Mouse (Mus musculus) megakaryocyte-erythroid progenitor cell, adult 5-6 weeks (primary cell): ENCODE data around the gene Tifa. TPM values are rescaled to one million over a fixed set of nuclear protein-coding genes. Genes with fewer than 3 reads are reported as not detected.

ENCODE experiments used
- ATAC-seq: replicated peaks from 2 replicates; pipeline ENCODE4 v1.8.0; 2016; ENCODE audit warnings: mild to moderate bottlenecking, inconsistent platforms; ENCODE audit not compliant: severe bottlenecking, poor library complexity, low FRiP score, low TSS enrichment
- total RNA-seq, 2 experiments: library from RNA; stranded (forward) in 1 of 2; stranded (reverse) in 1 of 2; fragments of 200-1000, 215-1000 nt in 1 of 2; fragments of >200 nt in 1 of 2; fragmentation: Nextera tagmentation in 1 of 2; gene quantifications; 2 replicates each; pipeline ENCODE4 v1.2.3; 2014 to 2017

Gene Tifa
- 34.5 and 36.0 TPM in 2 replicates for total RNA-seq (2014; fragmentation: Nextera tagmentation)
- 32.1 and 34.1 TPM in 2 replicates for total RNA-seq (2017)

DNA sequence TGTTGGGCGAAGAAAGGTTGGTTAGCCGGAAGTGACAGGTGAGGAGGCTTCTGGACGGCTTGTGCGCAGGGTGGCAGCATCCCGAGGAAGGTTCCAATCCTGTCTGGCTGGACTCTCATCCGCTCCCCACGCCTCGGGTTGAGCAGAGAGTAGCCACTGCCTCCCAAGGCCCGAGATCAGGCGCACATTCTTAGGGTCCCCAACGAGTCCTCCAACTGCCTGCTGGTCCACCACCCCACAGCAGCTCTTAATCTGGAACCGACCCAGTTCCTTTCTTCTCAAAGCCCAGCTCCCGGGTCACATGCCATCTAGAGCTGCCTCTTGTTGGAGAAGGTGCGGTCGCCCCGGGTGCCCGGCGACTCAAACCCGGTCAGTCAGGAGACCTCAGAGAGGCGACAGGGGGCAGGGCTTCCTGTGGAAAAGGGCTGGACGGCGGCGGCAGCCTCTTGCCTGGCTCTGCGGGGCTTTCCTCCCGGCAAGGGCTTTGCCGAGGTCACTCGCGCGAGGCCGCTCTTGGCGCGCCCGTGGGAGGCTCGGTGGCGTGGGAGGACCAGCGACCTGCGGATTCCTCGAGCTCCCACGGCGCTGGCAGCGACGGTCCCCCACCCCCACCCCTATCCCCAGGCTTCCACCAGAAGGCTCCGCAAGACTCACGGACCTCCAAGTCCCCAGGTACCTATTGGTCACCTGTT is at the start of gene Tifa:
Tifa (plus strand) TSS at position 306 of the 692 bp plus-strand sequence.
- peak; percentile 36 for ATAC-seq

GRCm38 (mm10) chr3:127741473-127741872 is 48.1 kb upstream of the Tifa start:
- ATAC-seq: no peak

DNA sequence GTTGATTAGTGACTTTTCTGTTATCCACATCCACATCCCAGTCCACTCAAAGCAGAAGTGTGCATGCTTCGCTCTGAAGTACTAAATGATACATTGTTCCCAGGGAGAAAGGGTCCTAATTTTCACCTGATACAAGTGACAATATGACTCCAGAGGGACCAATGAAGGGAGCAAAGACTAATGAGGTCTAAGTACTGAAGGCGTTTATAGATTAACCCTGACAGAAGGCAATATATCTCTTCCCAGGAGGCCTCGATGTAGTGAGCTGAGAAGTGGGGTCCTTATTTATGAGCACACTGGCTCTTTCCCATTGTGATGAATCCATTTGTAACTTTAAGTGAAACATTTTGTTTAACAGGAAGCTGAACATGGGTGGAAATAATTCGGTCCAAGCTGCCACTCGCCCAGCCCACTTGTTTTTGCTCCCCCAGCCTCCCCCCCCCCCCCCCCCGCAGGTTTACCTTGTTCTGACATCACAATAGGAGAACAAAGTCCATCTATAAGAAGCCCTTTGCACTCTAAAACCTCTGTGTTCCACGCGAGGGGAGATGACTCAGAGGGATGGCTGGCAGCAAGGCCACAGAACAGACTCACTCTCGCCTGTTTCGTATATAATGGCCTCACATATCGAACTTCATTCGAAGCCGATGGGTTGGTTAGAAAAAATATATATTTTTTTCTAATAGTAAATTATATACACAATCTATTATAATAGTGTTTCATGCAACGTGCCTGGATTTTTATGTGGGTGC is 45.8 kb upstream of the Tifa start:
- no peak for ATAC-seq

GRCm38 (mm10) chr3:127745504-127745903 is 44.1 kb upstream of the Tifa start:
- no peak for ATAC-seq

GRCm38 (mm10) chr3:127745911-127746640 is 43.5 kb upstream of the Tifa start:
- ATAC-seq: no peak

- ATAC-seq: no peak
These were observed 41.0 kb upstream of the Tifa start for GRCm38 (mm10) chr3:127748644-127749043.

DNA sequence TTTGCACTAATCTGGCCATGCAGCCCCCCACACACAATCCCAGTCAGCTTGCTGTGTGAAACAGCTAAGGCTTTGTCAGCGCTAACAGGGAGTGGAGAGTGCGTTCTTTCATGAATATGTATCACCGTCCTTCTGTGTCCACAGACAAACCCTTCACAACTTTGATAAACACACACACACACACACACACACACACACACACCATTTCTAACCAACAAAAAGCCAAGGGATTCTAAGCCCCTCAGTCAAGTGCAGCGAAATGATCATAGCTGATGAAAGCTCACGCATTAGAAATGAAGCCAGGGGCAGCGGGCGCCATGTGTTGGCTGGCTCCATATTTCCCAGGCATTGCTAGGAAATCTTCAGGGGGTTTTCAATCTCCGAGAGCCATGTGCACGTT is 40.3 kb upstream of the Tifa start:
- ATAC-seq: no peak

GRCm38 (mm10) chr3:127749981-127750562 is 39.5 kb upstream of the Tifa start:
- no peak for ATAC-seq

DNA sequence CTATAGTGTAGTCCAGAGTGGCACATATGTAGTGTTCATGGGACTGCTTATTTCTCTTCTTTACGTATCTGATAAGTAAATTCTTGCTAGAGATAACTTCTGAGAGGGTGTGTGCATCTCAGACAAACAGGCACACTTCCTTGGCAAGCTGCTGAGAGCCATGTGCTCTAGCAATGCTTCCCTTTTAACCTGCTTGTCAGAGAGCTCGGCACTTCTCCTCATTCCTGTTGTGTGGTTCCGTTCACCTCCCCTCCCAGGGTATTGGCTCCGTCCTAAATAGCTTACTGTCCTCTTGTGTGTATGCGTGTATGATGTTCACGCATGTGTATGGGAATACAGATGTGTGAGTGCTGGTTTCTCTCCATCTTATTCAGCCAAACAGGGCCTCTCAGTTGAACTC is 33.1 kb upstream of the Tifa start:
- no peak for ATAC-seq

- peak; percentile 85 for ATAC-seq
These were observed 31.7 kb upstream of the Tifa start for GRCm38 (mm10) chr3:127757886-127758301.

GRCm38 (mm10) chr3:127758806-127759205 is 30.8 kb upstream of the Tifa start:
- ATAC-seq: no peak

DNA sequence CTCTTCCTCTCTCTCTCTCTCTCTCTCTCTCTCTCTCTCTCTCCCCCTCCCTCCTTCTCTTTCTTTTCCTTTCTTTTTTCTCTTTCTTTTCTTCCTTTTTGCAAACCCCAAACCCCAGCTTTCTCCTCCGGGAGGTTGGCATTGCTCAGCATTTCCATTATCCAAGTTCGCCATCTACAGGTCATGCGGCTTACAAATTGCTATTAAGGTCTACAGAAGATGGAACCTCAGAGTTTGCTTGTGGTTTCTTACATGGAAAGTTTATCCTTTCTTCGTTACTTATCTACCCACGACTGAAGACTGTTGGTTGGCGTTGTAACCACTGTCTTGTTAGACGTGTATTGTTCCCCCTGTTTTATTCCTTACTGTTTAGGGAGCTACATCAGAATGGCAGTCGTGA is 30.4 kb upstream of the Tifa start:
- ATAC-seq: peak; percentile 53

- ATAC-seq: no peak
These were observed 27.2 kb upstream of the Tifa start for GRCm38 (mm10) chr3:127762403-127762802.

DNA sequence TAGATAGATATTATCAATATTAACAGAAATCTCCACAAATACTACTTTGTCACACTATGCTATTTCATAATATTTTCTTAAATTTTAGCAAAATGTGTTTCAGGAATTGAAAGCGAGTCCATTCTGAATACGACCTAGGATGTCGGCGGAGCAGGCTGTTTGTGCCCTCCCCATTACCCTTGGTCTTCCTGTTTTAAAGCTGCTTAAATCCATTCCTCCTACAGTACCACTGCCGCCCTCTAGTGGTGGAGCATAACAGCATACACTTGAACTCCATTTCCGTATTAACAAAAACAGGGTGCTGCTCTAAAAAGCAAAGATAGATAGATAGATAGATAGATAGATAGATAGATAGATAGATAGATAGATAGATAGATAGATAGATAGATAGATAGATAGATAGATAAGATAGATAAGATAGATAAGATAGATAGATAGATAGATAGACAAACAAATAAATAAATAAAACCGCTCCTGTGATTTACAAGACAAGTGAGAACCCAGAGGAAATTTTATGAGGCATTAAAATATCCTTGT is 26.5 kb upstream of the Tifa start:
- peak; percentile 84 for ATAC-seq

- no peak for ATAC-seq
These were observed 25.1 kb upstream of the Tifa start for GRCm38 (mm10) chr3:127764541-127764940.

DNA sequence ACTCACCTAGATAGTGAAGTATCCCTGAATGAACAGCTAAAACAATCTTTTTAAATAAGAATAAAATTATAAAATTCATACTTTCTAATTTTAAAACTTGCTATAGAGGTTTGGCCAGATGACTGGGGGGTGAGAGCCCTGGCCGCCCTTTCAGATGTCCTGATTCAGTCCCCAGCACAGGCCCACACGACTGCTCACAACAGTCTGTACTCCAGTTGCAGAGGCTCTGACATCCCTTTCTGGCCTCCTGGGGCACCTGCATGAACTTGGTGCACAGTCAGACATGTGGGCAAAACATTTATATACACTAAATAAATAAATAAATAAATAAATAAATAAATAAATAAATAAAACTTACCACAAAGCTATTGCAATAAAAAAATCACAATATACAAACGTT is 23.6 kb upstream of the Tifa start:
- no peak for ATAC-seq

DNA sequence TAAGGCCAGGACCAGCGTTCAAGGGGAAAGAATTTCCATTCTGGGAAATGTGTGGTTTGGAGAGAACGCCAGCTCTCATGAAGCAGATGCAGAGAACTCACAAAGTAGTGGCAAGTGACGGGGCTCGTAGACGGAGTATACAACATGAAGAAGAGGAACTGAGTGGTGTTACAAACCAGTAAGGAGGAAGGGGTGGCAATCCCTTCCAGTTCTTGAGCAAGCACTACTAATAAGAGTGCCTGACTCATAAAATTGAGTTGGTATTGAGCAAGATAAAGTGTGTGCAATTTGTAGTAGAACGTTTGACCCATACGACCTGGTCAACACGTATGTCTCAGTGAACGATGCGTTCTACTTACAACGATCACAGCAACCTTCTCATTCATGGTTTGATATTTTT is 20.5 kb upstream of the Tifa start:
- no peak for ATAC-seq

- peak; percentile 99 for ATAC-seq
These were observed 9.5 kb upstream of the Tifa start, which contains the start of gene Alpk1 for GRCm38 (mm10) chr3:127780021-127780644. Gene Alpk1 (minus strand): TSS chr3:127780527.

GRCm38 (mm10) chr3:127780921-127781320 is 8.7 kb upstream of the Tifa start:
- no peak for ATAC-seq
